ENCODE assay signal across 13 mouse cellular contexts in genomic region chr10:12302396-12302795, GRCm38 (mm10).
DNase-seq lines count a peak whose midpoint lies in the region.
"Had no signal": no experiment of that assay in that cellular context is flagged by ENCODE, and none has a peak within 500 bp of the region (broad histone marks: within the 10 kb centered on the region; RNA-seq: fewer than 3 reads in every experiment).

No protein-coding gene starts in this region.

- intact Hi-C loops in left cerebral cortex, postnatal 25 days (cut with DNase I): no loop called here

- peak; percentile 26 to 55 for DNase-seq in frontal cortex, adult 2 months (ENCODE audit: extremely low spot score in 1 of 2, low spot score in 1 of 2)
- no peak for DNase-seq in frontal cortex, postnatal 25 days (ENCODE audit: low spot score in 2 of 2)
- peak; percentile 12 to 16 for DNase-seq in right cerebral cortex, adult 2 months (ENCODE audit: low spot score in 2 of 2)
- DNase-seq in right cerebral cortex, postnatal 14 days: no peak
- DNase-seq in left cerebral cortex, postnatal 25 days (ENCODE audit: low spot score in 2 of 2): peak; percentile 8 to 85
- DNase-seq in telencephalon, adult 2 months (ENCODE audit: low read depth, low spot score): peak; percentile 68
- no peak for DNase-seq in thymus, postnatal 0 days (ENCODE audit: low spot score)
- no peak for DNase-seq in thymus, postnatal 10 days (ENCODE audit: low spot score in 2 of 2)
- DNase-seq: adrenal gland, postnatal 14 days; cerebellum, adult 18-20 months; cerebellum, postnatal 10 days; embryo, embryonic 11 days; gastrocnemius, postnatal 25 days had no signal

Comparison
In these comparisons a context has a peak if more than half of its experiments do, and no peak if none do; other contexts are left out.
1. DNase-seq: peak in frontal cortex, adult 2 months (2 of 2), right cerebral cortex, adult 2 months (2 of 2), left cerebral cortex, postnatal 25 days (2 of 2) and telencephalon, adult 2 months (single experiment); none in frontal cortex, postnatal 25 days (0 of 2), right cerebral cortex, postnatal 14 days (single experiment), thymus, postnatal 0 days (single experiment) and thymus, postnatal 10 days (0 of 2).